Mouse (Mus musculus): ENCODE results near the gene Cox7a1.

- TF ChIP-seq CTCF (conservative IDR thresholded peaks at IDR 0.05; ENCODE audit: low read length) (no peak), POU5F1 (IDR thresholded peaks at IDR 0.05; ENCODE audit: borderline replicate concordance, low read length) (no peak), NANOG (IDR thresholded peaks at IDR 0.05; ENCODE audit: borderline replicate concordance, low read length) (no peak)
Measured at GRCm38 (mm10) chr7:30147011-30147410, 36.9 kb upstream of the Cox7a1 start.

All from E14TG2a.4 (cell line).